ENCODE assay signal across 10 mouse cellular contexts in genomic region chr11:103271979-103272378, GRCm38 (mm10). TPM values are rescaled to one million over a fixed set of nuclear protein-coding genes. Genes with fewer than 3 reads are reported as not detected.
DNase-seq lines count a peak whose midpoint lies in the region; ATAC-seq and TF ChIP-seq lines count a peak whose summit lies in the region.
"Had no signal": no experiment of that assay in that cellular context is flagged by ENCODE, and none has a peak within 500 bp of the region (broad histone marks: within the 10 kb centered on the region; RNA-seq: fewer than 3 reads in every experiment).

No protein-coding gene starts in this region.

- no peak overlapping the region for H3K9ac ChIP-seq in intestine, postnatal 0 days (ENCODE audit: low read depth, low read length)
- no peak overlapping the region for H3K9ac ChIP-seq in intestine, embryonic 16.5 days (ENCODE audit: low read depth, low read length)
- H3K9ac ChIP-seq in hindbrain, embryonic 16.5 days (ENCODE audit: low read depth, low read length) = no peak overlapping the region
- H3K9ac ChIP-seq: embryonic facial prominence, embryonic 13.5 days; liver, embryonic 15.5 days had no signal

- ATAC-seq in intestine, postnatal 0 days = no peak
- no peak for ATAC-seq in intestine, embryonic 16.5 days
- ATAC-seq in hindbrain, embryonic 16.5 days = no peak

- no peaks in the 10 kb centered on the region for H3K4me1 ChIP-seq in intestine, postnatal 0 days (replicated peaks; ENCODE audit: control insufficient read depth, insufficient read depth, low read length)
- no peaks in the 10 kb centered on the region for H3K4me1 ChIP-seq in intestine, embryonic 16.5 days (ENCODE audit: control insufficient read depth, insufficient read depth, low read length)
- peaks cover 8% of the 10 kb centered on the region for H3K4me1 ChIP-seq in hindbrain, embryonic 16.5 days (ENCODE audit: control insufficient read depth, insufficient read depth, low read depth, low read length)

- no peak overlapping the region for H3K4me2 ChIP-seq in intestine, postnatal 0 days (replicated peaks; ENCODE audit: low read depth)
- H3K4me2 ChIP-seq in intestine, embryonic 16.5 days (ENCODE audit: low read depth, low read length) = no peak overlapping the region
- no peak overlapping the region for H3K4me2 ChIP-seq in hindbrain, embryonic 16.5 days (ENCODE audit: low read length)
- H3K4me2 ChIP-seq: embryonic facial prominence, embryonic 13.5 days; liver, embryonic 15.5 days had no signal

- H3K4me3 ChIP-seq in intestine, postnatal 0 days (ENCODE audit: low read depth, low read length) = no peak overlapping the region
- H3K4me3 ChIP-seq in intestine, embryonic 16.5 days (ENCODE audit: low read length) = no peak overlapping the region
- H3K4me3 ChIP-seq in hindbrain, embryonic 16.5 days (ENCODE audit: low read length) = no peak overlapping the region
- H3K4me3 ChIP-seq: embryonic facial prominence, embryonic 13.5 days; liver, embryonic 15.5 days had no signal

- no peaks in the 10 kb centered on the region for H3K36me3 ChIP-seq in intestine, postnatal 0 days (ENCODE audit: control insufficient read depth, insufficient read depth)
- no peaks in the 10 kb centered on the region for H3K36me3 ChIP-seq in intestine, embryonic 16.5 days (ENCODE audit: control insufficient read depth, insufficient read depth, low read length)
- H3K36me3 ChIP-seq in hindbrain, embryonic 16.5 days (ENCODE audit: control insufficient read depth, insufficient read depth, low read length) = no peaks in the 10 kb centered on the region
- H3K36me3 ChIP-seq: embryonic facial prominence, embryonic 13.5 days; liver, embryonic 15.5 days had no signal

- TF ChIP-seq CTCF in intestine, postnatal 0 days (IDR thresholded peaks at IDR 0.05; ENCODE audit: low read depth) = peak; percentile 81

- H3K27me3 ChIP-seq in intestine, postnatal 0 days (replicated peaks; ENCODE audit: control insufficient read depth, insufficient read depth, low read length) = no peaks in the 10 kb centered on the region
- no peaks in the 10 kb centered on the region for H3K27me3 ChIP-seq in intestine, embryonic 16.5 days (replicated peaks; ENCODE audit: control insufficient read depth, insufficient read depth, low read length)
- H3K27me3 ChIP-seq in hindbrain, embryonic 16.5 days (replicated peaks; ENCODE audit: control insufficient read depth, insufficient read depth, low read length) = no peaks in the 10 kb centered on the region
- H3K27me3 ChIP-seq: embryonic facial prominence, embryonic 13.5 days had no signal

- WGBS in intestine, postnatal 0 days = 70% methylated on average over 6 of the region's 6 CpGs
- 71% methylated on average over 6 of the region's 6 CpGs for WGBS in intestine, embryonic 16.5 days
- 73% methylated on average over 6 of the region's 6 CpGs for WGBS in hindbrain, embryonic 16.5 days

- H3K27ac ChIP-seq in intestine, postnatal 0 days (ENCODE audit: low read depth, low read length) = no peak overlapping the region
- no peak overlapping the region for H3K27ac ChIP-seq in intestine, embryonic 16.5 days (ENCODE audit: low read length)
- no peak overlapping the region for H3K27ac ChIP-seq in hindbrain, embryonic 16.5 days (ENCODE audit: low read depth, low read length)
- H3K27ac ChIP-seq: embryonic facial prominence, embryonic 13.5 days; liver, embryonic 15.5 days had no signal

- peak; percentile 71 for DNase-seq in adipocyte (ENCODE audit: low spot score)
- DNase-seq in kidney, postnatal 14 days = peak; percentile 57
- peak; percentile 66 to 67 for DNase-seq in spleen, postnatal 36 days (ENCODE audit: low spot score in 2 of 2)
- no peak for DNase-seq in cerebellum, postnatal 25 days
- no peak for DNase-seq in gastrocnemius, postnatal 36 days

- H3K9me3 ChIP-seq in intestine, postnatal 0 days (ENCODE audit: control insufficient read depth) = no peaks in the 10 kb centered on the region
- no peaks in the 10 kb centered on the region for H3K9me3 ChIP-seq in intestine, embryonic 16.5 days (ENCODE audit: control insufficient read depth, low read length)
- H3K9me3 ChIP-seq in hindbrain, embryonic 16.5 days (ENCODE audit: control insufficient read depth, low read length) = no peaks in the 10 kb centered on the region
- H3K9me3 ChIP-seq: embryonic facial prominence, embryonic 13.5 days; liver, embryonic 15.5 days had no signal

- intact Hi-C loops in gastrocnemius, postnatal 36 days (cut with DNase I) = loop anchor here (5.0 kb wide), 1 partner anchor 105 kb away; no protein-coding TSS in a partner anchor

RNA-seq across cellular contexts. Expression of gene Map3k14, which starts 4.7 kb away (rescaled TPM):
- 1.6 TPM in 2 replicates for polyA plus RNA-seq in intestine, postnatal 0 days (2015; fragmentation: Nextera tagmentation; extraction: Ambion mirVana)
- 3.1 TPM in 2 replicates for polyA plus RNA-seq in intestine, embryonic 16.5 days (2015; fragmentation: Nextera tagmentation; extraction: Ambion mirVana)
- polyA plus RNA-seq in hindbrain, embryonic 16.5 days (2015; fragmentation: Nextera tagmentation; extraction: Ambion mirVana) = 4.6 and 4.7 TPM in 2 replicates
- 1 to 10 TPM; 1.9 to 2.6 TPM for total RNA-seq in gastrocnemius, postnatal 36 days (2021)

RNA-seq across cellular contexts. Expression of gene Spata32, which starts 53.7 kb away (rescaled TPM):
- not detected in 2 replicates for polyA plus RNA-seq in intestine, postnatal 0 days (2015; fragmentation: Nextera tagmentation; extraction: Ambion mirVana)
- polyA plus RNA-seq in intestine, embryonic 16.5 days (2015; fragmentation: Nextera tagmentation; extraction: Ambion mirVana) = not detected in 2 replicates
- 0.99 and 1.3 TPM in 2 replicates for polyA plus RNA-seq in hindbrain, embryonic 16.5 days (2015; fragmentation: Nextera tagmentation; extraction: Ambion mirVana)
- total RNA-seq in gastrocnemius, postnatal 36 days (2021) = not detected
- polyA plus RNA-seq: embryonic facial prominence, embryonic 13.5 days; liver, embryonic 15.5 days had no signal

Comparison
In these comparisons a context has a peak if more than half of its experiments do, and no peak if none do; other contexts are left out.
1. DNase-seq: peak in adipocyte (single experiment), kidney, postnatal 14 days (single experiment) and spleen, postnatal 36 days (2 of 2); none in cerebellum, postnatal 25 days (0 of 2) and gastrocnemius, postnatal 36 days (0 of 2).